Mouse (Mus musculus) stomach, embryonic 14.5 days (tissue): ENCODE results near the gene Ckap2l. TPM values are rescaled to one million over a fixed set of nuclear protein-coding genes. Genes with fewer than 3 reads are reported as not detected.

ENCODE experiments used
- ATAC-seq: fragments of 200-750 bp; cut with Nextera tagmentation; 2 replicates; pipeline ENCODE4 v1.8.0; 2017; ENCODE audit warnings: low read depth, moderate TSS enrichment; ENCODE audit not compliant: insufficient number of reproducible peaks, insufficient read depth, low FRiP score
- H3K27ac ChIP-seq: fragments of 300-500 bp; sonication (generic); 2 replicates; pipeline ENCODE4 v1.5.1; 2014; ENCODE audit warnings: mild to moderate bottlenecking, low read length, moderate library complexity, mixed read lengths
- H3K27me3 ChIP-seq: fragments of 300-500 bp; sonication (generic); 2 replicates; pipeline ENCODE4 v1.6.1; 2014; ENCODE audit warnings: low read length, control low read depth, mixed read lengths; ENCODE audit not compliant: control insufficient read depth, insufficient read depth
- H3K36me3 ChIP-seq: fragments of 300-500 bp; sonication (generic); 2 replicates; pipeline ENCODE4 v1.6.1; 2014; ENCODE audit warnings: mild to moderate bottlenecking, control low read depth, low read length, moderate library complexity, mixed read lengths; ENCODE audit not compliant: control insufficient read depth, insufficient read depth
- H3K4me1 ChIP-seq: fragments of 300-500 bp; sonication (generic); 2 replicates; pipeline ENCODE4 v1.6.1; 2014; ENCODE audit warnings: low read length, control low read depth, mixed read lengths; ENCODE audit not compliant: control insufficient read depth, insufficient read depth
- H3K4me2 ChIP-seq: fragments of 300-500 bp; sonication (generic); replicated peaks from 2 replicates; pipeline ENCODE4 v1.6.1; 2014; ENCODE audit warnings: low read depth, low read length, control low read depth
- H3K4me3 ChIP-seq: fragments of 300-500 bp; sonication (generic); 2 replicates; pipeline ENCODE4 v1.5.1; 2014; ENCODE audit warnings: low read depth, low read length, control low read depth
- H3K9ac ChIP-seq: fragments of 300-500 bp; sonication (generic); replicated peaks from 2 replicates; pipeline ENCODE4 v1.6.1; 2014; ENCODE audit warnings: low read depth, mild to moderate bottlenecking, control low read depth, low read length, moderate library complexity, mixed read lengths
- H3K9me3 ChIP-seq: fragments of 300-500 bp; sonication (generic); 2 replicates; pipeline ENCODE4 v1.6.1; 2016; ENCODE audit warnings: low read depth, low read length, control low read depth; ENCODE audit not compliant: control insufficient read depth
- WGBS: fragments of 180-500 bp; shearing (Covaris S2); extraction: QIAGEN DNeasy Blood & Tissue Kit; methylation state at CpG from one replicate; pipeline ENCODE4 v1.1.7; 2014; 5-methylcytosine and 5-hydroxymethylcytosine counted together
- polyA plus RNA-seq: library from polyadenylated mRNA; unstranded; fragments of >200 nt; fragmentation: Nextera tagmentation; extraction: Ambion mirVana; gene quantifications from 2 replicates; pipeline ENCODE4 v1.2.1, GENCODE M21; 2014

Ckap2l gene
- 56.8 and 62.2 TPM in 2 replicates for polyA plus RNA-seq

DNA sequence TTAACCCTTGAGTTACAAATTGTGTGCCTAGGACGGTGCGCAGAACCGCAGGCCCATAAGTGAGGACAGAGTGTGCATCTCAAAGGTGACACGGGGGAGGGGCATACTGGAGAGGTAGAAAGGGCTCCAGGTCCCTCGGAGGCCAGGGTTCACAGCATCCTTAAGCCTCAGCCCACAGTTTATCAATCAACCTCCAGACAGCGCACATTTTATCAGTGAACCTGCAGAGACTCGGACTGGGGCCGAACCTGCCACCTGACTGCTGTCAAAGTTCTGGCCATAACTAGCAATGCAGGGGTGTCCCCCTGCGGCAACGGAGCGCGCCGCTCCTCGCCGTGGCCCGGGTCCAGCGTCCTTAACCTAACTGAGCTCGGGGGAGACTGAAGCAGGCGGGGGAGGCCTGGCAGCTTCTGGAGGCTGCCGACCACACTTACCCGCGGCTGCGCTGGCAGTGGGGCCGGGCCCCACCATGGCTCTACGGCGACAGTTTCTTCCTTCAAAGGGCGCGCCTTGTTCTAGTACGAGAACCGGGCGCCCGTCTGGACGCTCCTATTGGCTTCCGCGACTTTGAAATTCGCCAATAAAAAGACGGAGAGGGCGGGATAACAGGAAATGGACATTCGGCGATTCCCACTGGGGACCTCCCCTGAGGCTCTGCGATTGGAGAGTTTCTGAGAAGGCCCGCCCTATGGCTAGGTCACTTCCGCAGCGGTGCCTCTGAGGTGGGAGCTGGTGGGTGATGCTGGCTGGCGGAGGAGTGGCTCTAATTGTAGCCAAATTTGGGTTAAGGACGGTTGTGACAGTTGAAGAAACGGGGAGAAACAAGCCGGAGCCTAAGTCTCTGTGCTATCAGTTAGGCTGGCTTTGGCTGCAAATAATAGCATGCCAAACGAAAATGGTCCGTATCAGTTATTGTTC is at the start of gene Ckap2l:
Gene Ckap2l (minus strand): TSS at position 542 of the 918 bp plus-strand sequence.
- ATAC-seq = peak; percentile 100
- Histone ChIP-seq H3K9me3 (no peaks in the 10 kb centered on the region), H3K27me3 (no peaks in the 10 kb centered on the region), H3K27ac (peak within 1 kb of the TSS; percentile 83), H3K36me3 (peaks cover 7% of the 10 kb centered on the region; the same call in 1 of the 2 replicates), H3K4me1 (peaks cover 8% of the 10 kb centered on the region; the same call in 1 of the 2 replicates), H3K4me3 (peak within 1 kb of the TSS; percentile 77), H3K4me2 (peak within 1 kb of the TSS; percentile 63), H3K9ac (peak within 1 kb of the TSS; percentile 63)
- WGBS = under 1% methylated on average over 50 of the region's 50 CpGs

GRCm38 (mm10) chr2:129338138-129338621 is 41.2 kb upstream of the Ckap2l start:
- H3K4me3 ChIP-seq = no peak overlapping the region
- no peaks in the 10 kb centered on the region for H3K36me3 ChIP-seq
- H3K27ac ChIP-seq = no peak overlapping the region
- H3K4me2 ChIP-seq = no peak overlapping the region
- ATAC-seq = no peak
- no peaks in the 10 kb centered on the region for H3K27me3 ChIP-seq
- no peak overlapping the region for H3K9ac ChIP-seq
- H3K4me1 ChIP-seq = no peaks in the 10 kb centered on the region
- no peaks in the 10 kb centered on the region for H3K9me3 ChIP-seq
- 67% methylated on average over 6 of the region's 6 CpGs for WGBS

DNA sequence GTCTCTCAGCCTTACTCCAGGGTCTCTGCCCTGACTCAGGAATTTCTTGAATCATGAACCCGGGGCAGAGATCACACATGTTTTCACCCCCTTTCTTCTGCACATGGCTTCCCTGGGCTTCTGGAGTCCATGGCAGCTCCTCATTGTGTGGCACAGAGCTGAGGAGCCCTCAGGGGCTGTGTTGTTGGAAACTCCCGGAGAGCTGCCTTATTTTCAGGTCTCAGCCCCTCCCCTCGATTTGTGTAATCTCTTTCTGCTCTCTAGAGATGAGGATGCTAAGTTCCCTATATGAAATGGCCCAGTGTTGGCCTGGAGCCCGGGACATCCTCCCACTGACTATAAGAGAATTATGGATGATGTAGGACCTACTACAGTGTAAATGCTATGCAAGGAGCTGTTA is 36.5 kb upstream of the Ckap2l start:
- no peaks in the 10 kb centered on the region for H3K36me3 ChIP-seq
- H3K9ac ChIP-seq = no peak overlapping the region
- no peaks in the 10 kb centered on the region for H3K4me1 ChIP-seq
- H3K4me2 ChIP-seq = no peak overlapping the region
- H3K9me3 ChIP-seq = no peaks in the 10 kb centered on the region
- H3K27me3 ChIP-seq = no peaks in the 10 kb centered on the region
- H3K4me3 ChIP-seq = no peak overlapping the region
- H3K27ac ChIP-seq = no peak overlapping the region
- no peak for ATAC-seq
- WGBS = 66% methylated on average over 4 of the region's 4 CpGs

DNA sequence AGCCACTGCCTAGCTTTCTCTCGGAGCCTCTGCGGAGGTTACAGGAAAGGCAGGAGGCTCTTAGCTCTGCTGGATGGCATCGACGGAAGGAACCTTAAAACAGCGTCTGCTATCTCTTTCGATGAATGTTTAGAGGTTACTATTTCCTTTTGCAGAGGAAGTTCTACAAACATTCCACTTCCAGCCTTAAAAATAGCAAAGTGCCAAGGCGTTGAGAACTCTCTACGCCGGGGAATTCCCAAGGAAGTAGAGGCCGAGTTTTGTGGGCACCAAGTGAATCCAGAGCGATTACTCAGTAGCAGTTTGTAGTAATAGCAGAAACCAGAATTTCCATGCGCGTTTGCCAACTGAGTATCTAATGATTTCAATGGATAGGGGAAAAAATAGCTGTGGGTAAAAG is 33.5 kb upstream of the Ckap2l start:
- no peaks in the 10 kb centered on the region for H3K9me3 ChIP-seq
- ATAC-seq = no peak
- no peak overlapping the region for H3K4me2 ChIP-seq
- no peaks in the 10 kb centered on the region for H3K4me1 ChIP-seq
- H3K27ac ChIP-seq = no peak overlapping the region
- 83% methylated on average over 13 of the region's 13 CpGs for WGBS
- H3K4me3 ChIP-seq = no peak overlapping the region
- no peak overlapping the region for H3K9ac ChIP-seq
- H3K27me3 ChIP-seq = no peaks in the 10 kb centered on the region
- H3K36me3 ChIP-seq = no peaks in the 10 kb centered on the region

GRCm38 (mm10) chr2:129330024-129330423 is 33.0 kb upstream of the Ckap2l start:
- Histone ChIP-seq H3K27me3 (no peaks in the 10 kb centered on the region), H3K9me3 (no peaks in the 10 kb centered on the region), H3K36me3 (no peaks in the 10 kb centered on the region), H3K4me1 (no peaks in the 10 kb centered on the region), H3K4me2 (no peak overlapping the region), H3K4me3 (no peak overlapping the region), H3K27ac (no peak overlapping the region), H3K9ac (no peak overlapping the region)
- no peak for ATAC-seq
- 74% methylated on average over 7 of the region's 7 CpGs for WGBS

DNA sequence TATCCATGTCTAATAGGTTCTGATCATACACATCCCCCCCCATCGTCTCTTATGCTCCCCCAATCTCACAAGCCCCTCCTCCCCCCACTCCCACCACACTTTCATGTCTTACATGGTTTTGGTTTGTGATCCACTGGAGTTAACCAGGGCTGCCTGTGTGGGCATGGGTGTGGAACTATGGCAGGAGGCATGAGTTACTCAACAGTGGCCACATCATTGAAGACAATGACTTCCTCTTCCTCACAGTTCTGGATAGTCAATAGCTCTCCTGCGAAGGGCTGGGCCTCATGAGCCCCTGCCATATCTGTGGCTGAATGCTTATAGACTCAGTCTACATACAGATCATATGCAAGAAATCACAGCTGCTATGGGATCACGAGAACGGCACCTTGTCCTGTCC is 31.2 kb upstream of the Ckap2l start:
- ATAC-seq = no peak
- WGBS = 82% methylated on average over 4 of the region's 4 CpGs

DNA sequence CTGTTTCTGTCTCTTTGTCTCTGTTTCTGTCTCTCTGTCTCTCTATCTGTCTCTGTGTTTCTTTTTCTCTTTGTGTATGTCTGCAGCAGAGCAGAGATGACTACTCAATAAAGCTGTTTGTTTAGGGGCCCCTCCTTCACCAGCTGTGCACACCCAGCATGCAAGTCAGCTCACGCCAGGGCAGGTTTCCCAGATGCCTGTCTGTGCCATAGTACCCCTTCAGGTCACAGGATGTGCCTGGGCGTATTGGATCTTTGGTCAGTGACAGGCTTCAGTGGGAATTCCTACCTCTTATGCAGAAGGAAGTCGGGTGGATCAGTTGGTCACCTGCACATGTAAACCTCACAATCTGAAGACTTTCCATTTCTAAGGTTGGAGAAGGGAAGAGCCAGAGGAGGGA is 27.2 kb upstream of the Ckap2l start:
- H3K4me2 ChIP-seq = no peak overlapping the region
- H3K4me1 ChIP-seq = no peaks in the 10 kb centered on the region
- H3K4me3 ChIP-seq = no peak overlapping the region
- H3K36me3 ChIP-seq = no peaks in the 10 kb centered on the region
- ATAC-seq = no peak
- no peak overlapping the region for H3K27ac ChIP-seq
- WGBS = 63% methylated on average over 3 of the region's 3 CpGs
- no peak overlapping the region for H3K9ac ChIP-seq
- no peaks in the 10 kb centered on the region for H3K9me3 ChIP-seq
- no peaks in the 10 kb centered on the region for H3K27me3 ChIP-seq

More for the DNA sequence above, 31.2 kb upstream of the Ckap2l start:
- no peaks in the 10 kb centered on the region for H3K9me3 ChIP-seq
- H3K27me3 ChIP-seq = no peaks in the 10 kb centered on the region
- H3K27ac ChIP-seq = no peak overlapping the region
- no peak overlapping the region for H3K4me3 ChIP-seq
- H3K4me1 ChIP-seq = no peaks in the 10 kb centered on the region
- no peak overlapping the region for H3K9ac ChIP-seq
- H3K36me3 ChIP-seq = no peaks in the 10 kb centered on the region
- H3K4me2 ChIP-seq = no peak overlapping the region

- no peaks in the 10 kb centered on the region for H3K36me3 ChIP-seq
Measured at GRCm38 (mm10) chr2:129322117-129322635, 25.2 kb upstream of the Ckap2l start.

More at GRCm38 (mm10) chr2:129322117-129322635, 25.2 kb upstream of the Ckap2l start:
- no peak overlapping the region for H3K4me3 ChIP-seq
- H3K9me3 ChIP-seq = no peaks in the 10 kb centered on the region
- no peaks in the 10 kb centered on the region for H3K27me3 ChIP-seq
- H3K4me2 ChIP-seq = no peak overlapping the region
- H3K27ac ChIP-seq = no peak overlapping the region
- ATAC-seq = no peak
- H3K9ac ChIP-seq = no peak overlapping the region
- no peaks in the 10 kb centered on the region for H3K4me1 ChIP-seq
- WGBS = 51% methylated on average over 1 of the region's 1 CpGs
